Mouse (Mus musculus): ENCODE measurements around the gene Icos. TPM values are rescaled to one million over a fixed set of nuclear protein-coding genes. Genes with fewer than 3 reads are reported as not detected.

Gene Icos
- 100 to 1,000 TPM; 309 to 337 TPM for polyA plus RNA-seq (2017; shearing (Covaris generic))

DNA sequence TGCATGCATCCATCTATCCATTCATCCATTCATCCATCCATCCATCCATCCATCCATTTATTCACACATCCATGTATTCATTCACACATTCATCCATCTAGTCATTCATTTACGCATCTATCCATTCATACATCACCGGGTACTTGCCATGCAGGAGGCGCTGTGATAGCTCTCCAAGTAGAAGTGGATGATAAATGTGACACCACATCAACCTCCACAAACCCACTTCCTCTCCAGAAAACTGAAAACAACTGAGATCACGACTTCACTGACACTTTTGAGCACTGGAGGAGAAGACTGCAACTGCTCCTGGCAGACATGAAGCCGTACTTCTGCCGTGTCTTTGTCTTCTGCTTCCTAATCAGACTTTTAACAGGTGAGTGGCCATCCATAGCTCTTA, at the start of gene Icos:
Icos (plus strand) TSS at position 287 of the 400 bp plus-strand sequence.
- peak; percentile 86 for ATAC-seq

DNA sequence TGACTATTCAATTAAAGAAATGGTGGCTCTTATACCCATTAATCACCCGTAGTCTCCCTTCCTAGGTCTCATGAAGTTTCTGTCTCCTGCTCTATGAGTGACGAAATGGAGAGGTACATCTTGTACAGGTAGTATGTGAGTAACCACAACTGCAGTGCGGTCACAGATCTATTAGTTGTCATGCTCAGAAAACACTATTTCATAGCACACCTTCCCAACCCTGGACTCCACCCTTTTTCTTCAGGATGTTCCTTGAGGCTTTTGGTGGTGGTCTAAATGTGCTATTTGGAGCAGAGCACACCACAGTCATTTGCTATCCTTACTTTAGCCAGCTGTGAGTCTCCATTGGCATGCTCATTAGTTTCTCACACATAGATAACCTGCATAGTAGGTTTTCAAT, 48.7 kb upstream of the Icos start:
- no peak for ATAC-seq

DNA sequence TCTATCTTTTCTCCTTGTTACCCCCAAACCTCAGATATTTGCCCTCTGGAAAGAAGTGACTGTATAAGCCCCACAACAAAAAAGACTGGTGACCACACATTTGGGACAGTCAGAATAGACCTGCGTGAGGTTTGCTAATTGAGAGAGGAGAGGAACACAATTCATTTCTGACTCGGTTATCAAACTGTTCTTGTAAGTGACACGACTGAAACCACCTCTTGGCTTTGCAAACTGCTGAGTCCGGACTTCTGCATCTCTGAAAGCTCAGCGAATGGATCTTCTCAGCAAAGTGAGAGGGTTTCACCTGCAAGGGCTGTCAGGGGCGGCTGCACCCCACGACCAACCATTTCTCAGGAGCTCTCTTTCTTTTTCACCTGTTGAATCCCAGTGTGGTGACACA, 47.3 kb upstream of the Icos start:
- ATAC-seq: peak; percentile 63

GRCm38 (mm10) chr1:60935968-60936581, 41.7 kb upstream of the Icos start:
- no peak for ATAC-seq

- peak; percentile 48 for ATAC-seq
Observed at GRCm38 (mm10) chr1:60936963-60937711, 40.6 kb upstream of the Icos start.

GRCm38 (mm10) chr1:60938256-60938655, 39.5 kb upstream of the Icos start:
- ATAC-seq: no peak

GRCm38 (mm10) chr1:60938974-60939373, 38.8 kb upstream of the Icos start:
- ATAC-seq: no peak

DNA sequence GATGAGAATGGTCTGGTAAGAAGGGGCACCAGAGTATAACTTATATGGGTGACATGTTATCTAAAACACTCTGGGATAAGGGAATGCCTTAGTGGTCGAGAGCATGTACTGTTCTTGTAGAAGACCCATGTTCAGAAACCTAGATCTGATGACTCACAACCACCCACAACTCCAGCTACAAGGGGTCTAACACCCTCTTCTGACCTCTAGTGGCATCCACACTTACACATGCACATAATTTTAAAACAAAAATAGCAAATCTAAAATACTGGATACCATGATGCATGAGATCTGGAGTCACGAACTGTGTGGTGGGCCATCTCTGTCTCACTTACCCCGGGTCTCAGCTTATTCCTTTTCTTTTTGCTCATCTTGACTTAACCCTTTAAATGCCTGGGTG, 37.7 kb upstream of the Icos start:
- no peak for ATAC-seq

DNA sequence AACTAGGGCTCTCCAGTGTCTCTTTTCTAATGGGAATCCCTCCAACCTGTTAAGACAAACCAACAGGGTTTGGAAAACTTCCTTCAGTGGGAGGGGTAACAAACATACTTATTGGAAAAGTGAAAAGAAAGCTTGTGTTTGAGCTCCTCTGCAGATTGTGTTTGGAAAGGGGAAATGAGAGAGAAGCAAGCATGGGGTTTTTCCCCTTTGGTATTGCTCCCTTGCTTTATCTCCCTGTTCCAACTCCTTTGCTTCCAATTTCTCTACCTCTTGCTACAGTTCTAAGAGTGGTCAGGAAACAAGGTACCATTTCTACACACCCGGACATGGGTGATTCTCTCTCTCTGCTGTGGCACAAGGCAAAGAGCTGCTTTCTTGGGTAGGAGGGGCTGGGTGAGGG, 37.1 kb upstream of the Icos start:
- no peak for ATAC-seq

- ATAC-seq: peak; percentile 85
Observed at GRCm38 (mm10) chr1:60941056-60942048, 36.4 kb upstream of the Icos start.

DNA sequence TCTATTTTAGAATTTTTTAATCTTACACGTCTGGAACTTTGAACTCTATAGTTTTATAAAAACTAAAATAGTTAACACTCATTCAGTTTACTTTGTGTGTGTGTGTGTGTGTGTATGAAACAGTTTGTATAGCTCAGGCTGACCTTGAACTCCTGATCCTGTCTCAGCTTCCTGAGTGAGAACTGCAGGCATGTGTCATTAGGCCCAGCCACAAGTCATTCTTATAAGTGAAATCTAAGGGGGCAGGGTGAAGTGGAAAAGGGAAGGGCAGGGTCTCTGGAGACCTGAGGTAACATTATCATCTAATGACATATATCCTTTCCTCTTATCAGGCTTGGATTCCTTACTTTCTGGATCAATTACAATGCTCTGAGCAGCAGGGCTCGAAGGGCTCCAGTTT, 34.8 kb upstream of the Icos start:
- ATAC-seq: no peak

- no peak for ATAC-seq
Observed at GRCm38 (mm10) chr1:60945633-60946401, 31.9 kb upstream of the Icos start.

GRCm38 (mm10) chr1:60948112-60948511, 29.6 kb upstream of the Icos start:
- ATAC-seq: peak; percentile 58

GRCm38 (mm10) chr1:60952958-60953357, 24.8 kb upstream of the Icos start:
- peak; percentile 47 for ATAC-seq

GRCm38 (mm10) chr1:60953686-60954085, 24.0 kb upstream of the Icos start:
- peak; percentile 64 for ATAC-seq

DNA sequence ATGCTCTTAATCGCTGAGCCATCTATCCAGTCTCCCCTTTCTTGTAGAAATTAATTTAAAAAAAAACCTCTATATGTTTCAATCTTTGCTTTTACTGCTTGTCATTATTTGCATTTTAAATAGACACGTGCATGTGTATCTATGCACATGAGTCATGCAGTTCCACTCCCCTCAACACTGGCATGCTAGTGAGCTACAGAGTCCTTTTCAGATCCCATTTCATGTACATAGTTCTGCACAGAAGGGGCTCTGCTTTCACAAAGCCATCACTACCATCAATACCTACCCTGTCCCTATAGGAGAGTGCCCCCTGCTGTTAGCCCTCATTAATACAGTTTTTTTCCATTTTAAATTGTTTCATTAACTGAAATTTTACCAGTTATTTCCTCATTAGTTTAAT, 23.0 kb upstream of the Icos start:
- ATAC-seq: peak; percentile 72

DNA sequence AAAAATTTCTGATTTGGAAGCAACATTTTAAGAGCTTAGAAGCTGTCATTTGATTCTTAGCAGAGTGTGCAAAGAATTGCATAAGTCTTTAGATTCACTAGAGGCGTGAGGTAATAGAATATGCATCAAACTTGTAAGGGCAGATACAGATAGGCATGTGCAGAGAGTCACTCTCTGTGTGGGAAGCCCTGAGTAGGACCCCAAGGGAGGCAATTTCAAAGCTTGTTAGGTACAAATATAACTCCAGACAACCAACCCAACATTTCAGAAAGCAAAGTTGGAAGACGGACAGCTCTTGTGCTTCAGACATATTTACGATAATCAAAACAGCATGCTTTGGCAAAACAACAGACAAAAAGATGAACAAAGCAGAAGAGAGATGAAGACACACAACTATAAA, 22.5 kb upstream of the Icos start:
- ATAC-seq: no peak

- ATAC-seq: no peak
Observed at GRCm38 (mm10) chr1:60956196-60956595, 21.5 kb upstream of the Icos start.

- no peak for ATAC-seq
Observed at GRCm38 (mm10) chr1:60958287-60958686, 19.4 kb upstream of the Icos start.

- ATAC-seq: no peak
Observed at GRCm38 (mm10) chr1:60959246-60959645, 18.5 kb upstream of the Icos start.

- ATAC-seq: peak; percentile 28
Observed at GRCm38 (mm10) chr1:60960451-60960850, 17.3 kb upstream of the Icos start.

DNA sequence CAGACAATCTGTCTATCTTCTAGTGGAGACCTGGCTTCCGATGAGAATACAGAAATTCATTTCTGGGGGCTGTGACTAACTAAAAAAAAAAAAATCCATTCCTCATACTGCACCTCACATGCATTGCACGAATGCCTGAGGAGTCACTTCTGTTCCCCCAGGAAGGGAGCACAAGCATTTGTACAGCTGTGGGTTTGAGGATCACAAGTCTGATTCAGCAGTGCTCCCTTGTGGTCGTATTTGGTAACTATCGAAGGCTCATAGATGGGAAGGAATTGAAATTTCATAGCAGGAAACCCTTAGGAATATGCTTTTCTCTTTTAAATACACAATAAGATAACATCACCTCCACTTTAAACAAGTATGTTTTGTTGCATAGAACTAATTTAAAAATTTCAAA, 16.6 kb upstream of the Icos start:
- ATAC-seq: peak; percentile 93

Measured in CD4-positive, CD25-positive, alpha-beta regulatory T cell, adult 4 months (primary cell).